Mouse (Mus musculus) urinary bladder, adult 18-20 months (tissue): ENCODE results near the gene Odf2.
"Not testable (repeated sequence)": the region's sequence is repeated elsewhere in the genome, so short reads cannot be mapped to it uniquely, and the experiment has no call there.

Experiments
- DNase-seq, 2 experiments: peaks; one replicate each; pipeline ENCODE4 v3.0.0; 2022; ENCODE audit warnings: low spot score in 2 of 2, mixed read lengths in 2 of 2

The Odf2 gene

DNA sequence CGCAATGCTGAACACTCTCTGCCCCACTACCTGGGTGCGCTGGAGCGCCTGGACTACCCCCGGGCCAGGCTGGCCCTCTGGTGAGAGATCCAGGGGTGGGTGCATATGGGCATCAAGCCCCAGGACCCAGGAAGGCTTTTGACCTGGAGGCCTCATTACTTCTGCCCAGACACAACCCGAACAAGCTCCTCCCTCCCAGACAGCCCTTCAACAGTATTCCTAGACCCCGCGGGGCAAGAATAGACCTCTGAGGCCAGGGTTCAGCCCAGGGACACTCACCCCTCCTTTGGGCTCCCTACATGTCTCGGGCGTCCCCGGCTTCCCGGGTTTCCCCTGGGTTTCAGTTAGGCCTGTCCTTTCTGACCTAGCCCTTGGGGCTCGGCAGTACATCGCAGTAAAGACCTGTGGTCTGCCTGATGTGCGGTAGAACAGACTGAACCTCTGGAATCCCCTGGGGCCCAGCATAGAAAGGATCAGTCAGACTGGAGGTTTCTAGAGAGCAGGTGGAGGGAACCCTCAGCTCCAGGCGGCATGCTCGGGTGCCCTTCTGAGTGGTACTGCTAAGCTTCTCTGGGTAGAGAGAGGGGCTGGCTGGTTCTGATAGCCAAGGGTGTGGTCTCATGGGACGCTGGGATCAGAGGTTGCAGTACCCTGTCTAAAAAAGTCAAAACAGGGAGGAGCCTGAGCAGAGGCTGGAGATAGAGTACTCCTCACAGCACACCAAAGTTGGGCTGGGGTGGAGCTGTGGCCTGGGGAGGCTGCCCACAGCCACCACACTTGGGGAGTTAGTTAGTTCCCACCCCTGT lies 19.2 kb upstream of the Odf2 start:
- DNase-seq: peak; percentile 31 to 45

DNA sequence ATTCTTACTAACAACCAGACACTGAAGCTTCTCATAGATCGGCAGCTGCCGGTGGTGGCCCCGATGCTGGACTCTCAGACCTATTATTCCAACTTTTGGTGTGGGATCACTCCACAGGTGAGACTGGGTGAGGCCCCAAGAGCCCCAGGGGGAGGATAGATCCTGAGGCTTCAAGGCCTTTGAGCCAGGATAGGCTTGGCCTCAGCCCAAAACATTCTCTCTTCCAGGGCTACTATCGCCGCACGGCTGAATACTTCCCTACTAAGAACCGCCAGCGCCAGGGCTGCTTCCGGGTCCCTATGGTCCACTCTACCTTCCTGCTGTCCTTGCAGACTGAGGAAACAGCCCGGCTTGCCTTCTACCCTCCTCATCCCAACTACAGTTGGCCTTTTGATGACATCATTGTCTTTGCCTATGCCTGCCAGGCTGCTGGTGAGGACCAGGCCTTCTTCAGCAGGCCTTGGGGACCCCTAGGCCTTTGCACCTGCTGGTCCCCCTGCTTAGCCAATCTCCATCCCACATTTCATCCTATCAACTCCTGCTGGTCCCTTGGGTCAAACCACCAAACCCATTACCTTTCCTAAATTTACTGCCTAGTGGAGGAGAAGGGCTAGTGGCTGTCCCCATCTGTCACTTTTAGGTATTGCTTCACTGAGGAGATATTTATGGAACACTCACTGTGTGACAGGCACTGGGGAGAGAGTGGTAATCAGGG lies 16.3 kb upstream of the Odf2 start:
- DNase-seq: no peak

DNA sequence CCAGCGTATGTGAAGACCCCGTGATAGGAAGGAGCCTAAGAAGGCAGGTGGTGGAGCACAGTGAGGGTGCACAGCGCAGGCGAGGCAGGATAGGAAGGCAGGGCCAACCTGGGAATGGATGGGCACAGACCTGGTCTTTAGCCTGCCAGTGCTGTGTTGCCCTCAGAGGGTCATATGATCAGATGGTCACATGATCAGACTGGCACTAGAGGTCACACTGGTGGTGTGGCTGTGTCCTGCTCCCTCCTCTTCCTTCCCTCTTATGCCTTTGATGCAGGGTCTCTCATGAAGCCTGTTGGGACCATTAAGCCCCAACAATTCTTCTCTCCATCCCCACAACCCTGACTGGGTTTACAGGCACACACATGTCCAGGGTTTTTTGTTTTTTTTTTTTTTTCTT lies 15.2 kb upstream of the Odf2 start:
- DNase-seq: no peak

DNA sequence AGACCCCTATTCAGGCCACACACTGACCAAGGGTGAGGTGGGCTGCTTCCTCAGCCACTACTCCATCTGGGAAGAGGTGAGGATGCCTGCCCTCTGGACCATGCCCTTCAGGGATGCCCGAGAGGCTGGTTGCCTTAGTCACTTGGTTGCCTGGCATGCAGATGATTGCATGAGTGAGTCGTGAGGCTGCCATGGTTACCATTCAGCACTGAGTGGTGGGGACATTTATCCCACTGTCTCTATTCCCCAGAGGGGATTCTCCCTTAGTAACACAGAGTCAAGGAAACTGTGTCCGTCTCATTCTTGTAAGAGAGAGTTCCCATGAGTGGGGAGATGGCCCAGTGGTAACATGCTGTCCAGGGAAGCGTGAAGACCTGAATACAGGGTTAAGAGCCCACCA lies 11.0 kb upstream of the Odf2 start:
- DNase-seq: no peak

DNA sequence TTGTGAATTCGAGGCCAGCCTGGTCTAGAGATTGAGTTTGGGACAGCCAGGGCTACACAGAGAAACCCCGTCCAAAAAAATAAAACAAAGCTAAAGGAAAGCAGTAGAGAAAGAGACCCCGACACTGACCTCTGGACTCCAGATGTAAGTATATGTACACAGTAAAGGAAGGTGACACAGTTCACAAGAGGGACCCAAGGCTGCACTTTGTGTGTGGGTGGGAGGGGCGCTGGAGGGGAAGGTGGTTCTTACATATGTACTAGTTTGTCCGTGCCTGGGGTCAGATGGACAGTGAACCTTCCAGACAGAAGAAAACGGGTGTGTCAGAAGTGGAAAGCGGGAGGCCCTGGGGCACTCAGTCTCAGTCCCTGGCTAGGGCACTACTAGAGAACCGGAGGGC lies 9.8 kb upstream of the Odf2 start:
- no peak for DNase-seq

DNA sequence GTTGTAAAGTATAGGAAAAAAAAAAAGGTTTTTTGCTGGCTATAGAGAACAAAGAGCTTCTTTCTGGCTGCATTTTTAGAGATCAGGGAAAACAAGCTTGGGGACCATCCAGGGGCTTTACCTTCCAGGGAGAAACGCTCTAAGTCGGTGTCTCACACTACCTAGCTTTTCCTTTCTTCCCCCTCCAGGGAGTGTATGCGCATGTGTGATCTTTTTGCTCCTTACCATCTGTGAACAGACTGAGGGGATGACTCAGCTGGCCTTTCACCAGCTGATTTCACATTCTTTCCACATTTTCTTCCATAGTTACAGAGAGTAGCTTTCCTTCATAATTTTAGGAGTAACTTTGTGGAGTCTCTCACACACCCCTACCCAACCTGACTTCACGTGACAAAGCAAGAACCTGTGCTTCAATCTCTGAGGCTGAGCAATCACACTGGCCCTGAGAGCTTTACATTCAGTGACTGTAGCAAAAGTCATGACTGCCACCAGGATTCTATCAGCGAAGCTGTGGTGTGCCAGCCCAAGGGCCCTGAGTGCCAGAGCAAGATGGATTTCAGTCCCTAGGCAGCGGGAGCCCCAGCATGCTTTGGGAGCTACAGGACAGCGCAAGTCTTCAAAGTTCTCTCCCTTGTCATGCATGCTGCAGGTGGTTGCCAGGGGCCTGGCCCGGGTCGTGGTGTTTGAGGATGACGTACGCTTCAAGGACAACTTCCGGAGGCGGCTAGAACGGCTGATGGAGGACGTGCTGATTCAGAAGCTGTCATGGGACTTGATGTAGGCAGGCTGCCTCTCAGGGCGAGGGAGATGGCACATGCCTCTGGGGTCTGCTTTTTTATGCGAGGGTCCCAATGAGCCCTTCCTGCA lies 8.8 kb upstream of the Odf2 start:
- no peak for DNase-seq

DNA sequence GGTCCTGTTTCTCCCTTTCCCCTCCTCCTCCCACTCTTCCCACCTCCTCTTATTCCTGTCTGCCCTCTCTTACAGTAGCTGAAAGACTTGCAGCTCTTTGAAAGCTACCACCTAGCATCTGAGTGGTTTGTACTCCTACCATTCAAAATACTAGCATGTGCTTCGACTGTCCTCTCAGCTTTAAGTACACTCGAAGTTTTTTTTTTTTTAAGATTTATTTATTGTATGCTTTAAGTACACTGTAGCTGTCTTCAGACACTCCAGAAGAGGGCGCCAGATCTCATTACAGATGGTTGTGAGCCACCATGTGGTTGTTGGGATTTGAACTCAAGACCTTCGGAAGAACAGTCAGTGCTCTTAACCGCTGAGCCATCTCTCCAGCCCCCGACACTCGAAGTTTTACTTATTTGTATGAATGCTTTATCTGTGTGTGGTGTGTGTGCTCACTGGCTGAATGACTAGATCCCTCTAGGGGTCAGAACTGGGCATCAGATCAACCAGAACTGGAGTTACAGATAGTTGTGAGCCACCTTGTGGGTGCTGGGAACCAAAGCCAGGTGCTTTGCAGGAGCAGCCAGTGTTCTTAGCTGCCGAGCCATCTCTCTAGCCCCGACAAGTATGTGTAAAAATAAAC lies 2.2 kb upstream of the Odf2 start:
- DNase-seq: not testable (repeated sequence)

DNA sequence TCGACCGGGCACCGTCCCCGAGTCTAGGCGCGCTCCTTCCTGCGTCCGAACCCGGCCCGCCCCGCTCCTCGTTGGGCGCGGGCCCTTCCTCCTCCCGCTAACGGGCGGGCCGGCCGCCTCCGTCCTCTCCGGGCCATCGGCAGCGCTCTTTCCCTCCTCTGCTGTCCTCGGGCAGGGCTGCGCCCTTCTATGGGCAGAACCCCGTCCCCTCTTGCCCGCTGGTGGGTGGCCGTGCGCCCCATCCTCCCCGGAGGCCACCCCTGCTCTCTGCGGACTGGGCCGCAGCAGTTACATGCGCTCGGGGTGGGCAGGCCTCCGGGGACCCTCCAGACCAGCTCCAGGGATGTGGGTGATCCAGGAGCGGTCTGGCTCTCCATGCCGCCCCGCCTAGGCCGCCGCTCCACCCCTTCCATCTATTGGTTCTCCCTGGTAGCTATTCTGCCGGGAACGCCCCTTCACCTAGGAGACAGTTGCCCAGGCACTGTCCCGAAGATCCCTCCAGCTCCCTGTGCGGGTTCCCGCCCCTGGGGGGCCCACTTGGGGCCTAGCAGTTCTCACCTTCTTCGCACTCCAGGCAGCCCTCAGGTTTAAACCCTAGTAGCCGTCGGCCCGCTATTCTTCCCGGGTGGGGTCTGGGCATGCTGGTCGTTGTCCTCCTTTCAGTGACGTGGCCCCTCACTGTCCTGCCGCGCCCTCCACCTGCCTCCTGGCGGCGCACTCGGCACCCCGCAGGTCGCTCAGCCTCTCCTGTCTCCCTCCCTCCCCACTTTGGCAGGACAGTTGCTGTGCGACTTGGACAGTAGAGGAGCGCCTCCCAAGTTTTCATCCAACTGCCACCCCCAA lies 1.2 kb downstream of the Odf2 start:
- DNase-seq: peak; percentile 75 to 76

DNA sequence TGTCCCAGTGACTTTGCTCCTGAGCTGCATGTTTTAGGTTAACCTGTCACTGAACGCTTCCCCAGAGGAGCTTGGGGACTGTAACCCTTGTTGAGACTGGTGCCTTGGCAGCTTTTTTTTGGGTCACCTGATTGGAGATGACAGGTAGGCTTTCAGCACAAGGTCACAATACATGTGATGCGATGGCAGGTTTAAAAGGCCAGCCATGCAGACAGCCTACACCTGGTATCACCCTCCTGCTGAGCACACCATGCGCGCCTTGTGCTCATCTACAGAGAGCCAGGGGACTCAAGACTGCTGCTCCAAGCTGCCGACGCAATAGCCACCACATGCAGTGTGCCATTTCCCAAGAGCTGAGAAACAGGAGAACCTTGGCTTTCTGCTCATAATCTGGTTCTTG lies 2.8 kb downstream of the Odf2 start:
- DNase-seq: no peak

DNA sequence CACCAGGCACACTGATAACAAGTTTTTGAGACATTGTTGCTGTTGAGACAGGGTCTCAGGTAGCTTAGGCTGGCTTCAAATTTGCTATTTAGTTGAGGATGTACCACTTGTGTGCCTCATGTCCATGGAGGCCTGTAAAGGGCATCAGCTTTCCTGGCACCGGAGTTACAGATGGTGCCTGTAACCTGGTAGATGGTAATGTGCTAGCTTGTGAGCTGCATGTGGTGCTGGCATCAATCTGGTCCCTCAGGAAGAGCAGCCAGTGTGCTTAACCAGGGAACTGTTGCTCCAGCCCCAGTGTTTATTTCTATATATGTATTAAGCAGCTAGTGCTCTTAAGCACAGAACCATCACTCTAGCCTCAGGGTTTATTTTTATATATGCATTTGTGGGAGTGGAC lies 7.0 kb downstream of the Odf2 start:
- no peak for DNase-seq

DNA sequence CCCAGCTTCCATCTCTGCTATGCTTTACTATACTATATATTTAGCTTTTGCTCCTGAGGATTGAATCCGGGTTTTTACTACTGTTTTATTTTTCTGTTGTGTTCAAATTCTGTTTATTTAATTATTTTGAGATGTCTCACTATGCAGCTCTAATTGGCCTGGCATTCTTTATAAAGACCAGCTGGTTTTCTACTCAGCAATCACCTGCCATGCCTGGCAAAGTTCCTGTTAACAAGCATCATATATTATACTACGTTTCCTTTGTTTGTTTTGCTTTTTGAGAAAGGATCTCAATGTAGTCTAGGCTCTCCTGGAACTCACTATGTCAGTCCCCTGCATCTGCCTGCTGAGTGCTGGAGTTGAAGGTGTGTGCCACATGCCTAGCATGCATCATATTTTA lies 8.3 kb downstream of the Odf2 start:
- DNase-seq: no peak

DNA sequence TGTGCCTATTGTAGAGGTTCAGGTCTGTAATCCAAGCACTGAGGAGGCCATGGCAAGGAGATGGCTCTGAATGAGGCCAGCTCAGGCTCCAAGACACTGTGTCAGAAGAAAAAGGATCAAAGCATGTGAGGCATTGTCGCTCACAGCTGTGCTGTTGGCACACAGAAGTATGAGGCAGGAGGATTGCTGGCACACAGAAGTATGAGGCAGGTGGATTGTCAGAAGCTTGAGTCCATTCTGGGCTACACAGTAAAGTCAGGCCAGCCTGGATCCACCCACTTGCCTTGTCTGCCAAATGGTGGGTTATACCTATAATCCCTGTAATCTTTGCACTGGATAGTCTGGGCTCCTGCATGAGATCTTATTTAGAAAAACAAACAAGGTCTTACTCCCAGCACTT lies 9.1 kb downstream of the Odf2 start:
- no peak for DNase-seq

DNA sequence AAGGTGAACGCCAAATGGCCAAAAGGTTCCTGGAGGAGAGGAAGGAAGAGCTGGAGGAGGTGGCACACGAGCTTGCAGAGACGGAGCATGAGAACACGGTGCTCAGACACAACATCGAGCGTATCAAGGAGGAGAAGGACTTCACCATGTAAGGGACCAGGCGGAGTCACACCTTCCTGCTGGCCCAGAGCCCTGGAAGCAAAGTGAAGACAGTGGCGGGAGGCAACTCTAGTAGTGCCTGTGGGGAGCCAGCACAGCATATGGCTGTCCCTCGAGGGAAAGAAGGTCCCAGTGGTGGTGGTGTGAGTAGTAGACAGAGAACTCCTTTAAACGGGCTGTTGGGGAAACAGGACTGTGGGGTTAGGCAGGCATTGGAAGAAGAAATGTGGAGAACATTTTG lies 13.2 kb downstream of the Odf2 start:
- DNase-seq: no peak

DNA sequence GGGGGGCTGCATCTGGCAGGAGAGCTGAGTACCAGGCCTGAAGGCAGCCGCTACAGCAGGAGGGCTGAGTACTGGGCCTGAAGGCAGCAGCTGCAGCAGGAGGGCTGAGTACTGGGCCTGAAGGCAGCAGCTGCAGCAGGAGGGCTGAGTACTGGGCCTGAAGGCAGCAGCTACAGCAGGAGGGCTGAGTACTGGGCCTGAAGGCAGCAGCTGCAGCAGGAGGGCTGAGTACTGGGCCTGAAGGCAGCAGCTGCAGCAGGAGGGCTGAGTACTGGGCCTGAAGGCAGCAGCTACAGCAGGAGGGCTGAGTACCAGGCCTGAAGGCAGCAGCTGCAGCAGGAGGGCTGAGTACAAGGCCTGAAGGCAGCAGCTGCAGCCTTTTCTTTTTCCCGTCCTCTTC lies 19.1 kb downstream of the Odf2 start:
- not testable (repeated sequence) for DNase-seq

DNA sequence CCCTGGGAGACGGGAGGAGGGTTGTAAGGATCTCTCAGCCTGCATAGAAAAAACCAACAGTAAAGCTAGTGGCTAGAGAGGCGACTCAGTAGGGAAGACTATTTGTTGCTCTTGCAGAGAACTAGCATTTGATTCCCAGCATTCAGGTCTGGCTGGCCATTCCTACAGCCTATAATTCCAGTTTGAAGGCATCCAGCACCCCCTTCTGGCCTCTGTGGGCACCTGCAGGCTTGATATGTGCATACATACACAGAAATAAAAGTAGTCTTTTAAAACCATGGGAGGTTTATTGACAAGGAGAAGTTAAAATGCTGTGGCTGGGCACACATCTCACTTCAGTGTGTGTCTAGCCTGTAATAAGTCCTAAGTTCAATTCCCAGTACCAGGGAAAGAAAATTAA lies 21.0 kb downstream of the Odf2 start:
- no peak for DNase-seq

DNA sequence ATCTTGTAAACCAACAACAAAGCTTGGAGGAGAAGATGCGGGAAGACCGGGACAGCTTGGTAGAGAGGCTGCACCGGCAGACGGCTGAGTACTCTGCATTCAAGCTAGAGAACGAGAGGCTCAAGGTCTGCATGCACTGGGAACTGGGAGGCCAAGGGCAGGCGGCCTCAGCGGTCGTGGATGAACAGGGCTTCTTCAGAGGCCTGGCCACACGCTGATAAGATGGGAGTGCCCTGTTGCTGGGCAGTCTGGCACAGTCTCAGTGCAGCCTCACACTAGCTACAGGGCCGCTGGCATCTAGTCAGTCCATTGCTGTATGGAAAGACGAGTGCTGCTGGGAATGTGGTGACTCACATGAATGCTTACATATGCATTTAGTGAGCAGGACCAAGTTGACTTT lies 28.6 kb downstream of the Odf2 start:
- DNase-seq: no peak

DNA sequence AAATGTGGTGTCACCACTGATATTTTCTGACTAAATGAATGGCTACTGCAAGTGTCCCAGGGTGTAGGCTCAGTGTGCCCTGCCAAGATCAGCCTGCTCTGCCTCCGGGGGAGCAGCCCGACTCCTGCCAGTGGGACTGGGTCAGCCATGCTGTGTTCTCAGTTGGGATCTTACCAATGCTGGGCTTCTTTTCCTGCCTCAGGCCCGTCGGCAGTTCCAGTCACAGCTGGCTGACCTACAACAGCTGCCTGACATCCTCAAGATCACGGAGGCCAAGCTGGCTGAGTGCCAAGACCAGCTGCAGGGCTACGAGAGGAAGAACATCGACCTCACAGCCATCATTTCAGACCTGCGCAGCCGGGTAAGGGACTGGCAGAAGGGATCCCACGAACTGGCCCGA lies 33.0 kb downstream of the Odf2 start:
- peak in 1 of 2 experiments; percentile 3 for DNase-seq

DNA sequence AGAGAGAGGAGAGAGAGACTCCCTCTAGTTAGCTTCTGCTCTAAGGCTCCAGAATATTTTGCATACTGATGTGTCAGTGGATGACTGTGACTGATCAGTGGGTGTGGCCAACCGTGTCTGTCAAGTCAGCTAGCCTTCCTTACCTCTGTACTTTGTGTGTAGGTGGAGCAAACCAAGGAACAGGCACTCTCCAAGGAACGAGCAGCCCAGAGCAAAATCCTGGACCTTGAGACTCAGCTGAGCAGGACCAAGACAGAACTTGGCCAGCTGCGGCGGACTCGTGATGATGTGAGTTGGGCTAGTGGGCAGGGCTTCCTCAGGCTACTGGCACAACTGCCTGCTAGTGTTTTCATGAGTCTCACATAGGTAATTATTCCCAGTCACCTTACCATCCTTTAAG lies 37.5 kb downstream of the Odf2 start:
- no peak for DNase-seq

DNA sequence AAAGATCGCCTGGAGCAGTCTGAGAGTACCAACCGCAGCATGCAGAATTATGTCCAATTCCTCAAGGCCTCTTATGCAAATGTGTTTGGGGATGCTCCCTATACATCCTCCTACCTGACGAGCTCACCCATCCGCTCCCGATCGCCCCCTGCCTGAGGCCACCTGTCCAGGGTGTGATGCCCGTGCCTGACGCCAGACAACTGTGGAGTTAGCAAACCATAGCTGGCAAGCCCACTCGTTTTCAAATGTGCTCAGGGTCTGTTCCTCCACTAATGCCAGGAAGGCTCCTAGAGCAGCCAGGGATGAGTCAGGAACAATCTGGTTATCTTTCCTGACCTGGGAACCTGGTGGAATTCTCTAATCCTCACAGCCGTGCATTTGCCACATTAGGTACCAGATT lies 41.5 kb downstream of the Odf2 start:
- no peak for DNase-seq

DNA sequence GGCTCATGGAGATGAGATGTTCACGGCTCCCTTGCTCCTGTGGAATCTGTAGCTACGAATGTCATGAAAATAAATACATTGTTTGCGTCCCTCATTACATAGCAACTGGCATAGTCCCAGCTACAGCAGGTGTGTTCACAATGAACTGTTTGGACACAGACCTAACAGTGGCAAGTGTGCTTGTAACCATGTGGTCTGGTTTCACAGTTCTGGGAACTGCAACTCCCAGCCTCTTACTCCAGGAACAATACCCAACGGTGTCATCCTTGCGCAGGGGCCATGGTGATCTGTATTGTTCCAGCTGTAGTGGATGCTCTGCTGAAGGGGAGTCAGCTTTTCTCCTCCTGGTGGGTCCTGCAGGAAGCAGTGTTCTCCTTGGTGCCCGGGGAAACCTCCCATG lies 42.2 kb downstream of the Odf2 start:
- no peak for DNase-seq
